Mouse (Mus musculus) megakaryocyte, embryonic 14.5 days (primary cell): ENCODE results near the gene Racgap1. TPM values are rescaled to one million over a fixed set of nuclear protein-coding genes. Genes with fewer than 3 reads are reported as not detected.

ENCODE experiments used
- H3K27me3 ChIP-seq: replicated peaks from 2 replicates; pipeline ENCODE3; 2012; ENCODE audit warnings: inconsistent platforms
- H3K36me3 ChIP-seq: replicated peaks from 2 replicates; pipeline ENCODE3; 2012; ENCODE audit warnings: low read length, inconsistent platforms, mixed read lengths
- H3K4me1 ChIP-seq: 2 replicates; pipeline ENCODE4 v1.6.1; 2012; ENCODE audit warnings: inconsistent platforms
- H3K4me3 ChIP-seq: replicated peaks from 2 replicates; pipeline ENCODE3; 2012; ENCODE audit warnings: moderate library complexity, mild to moderate bottlenecking, inconsistent platforms
- H3K9me3 ChIP-seq: 2 replicates; pipeline ENCODE4 v1.6.1; 2012; ENCODE audit warnings: inconsistent platforms
- FLI1 ChIP-seq: IDR thresholded peaks from 2 replicates; pipeline ENCODE4 v1.6.1; 2012; ENCODE audit warnings: low read length, inconsistent platforms, mixed read lengths
- GATA1 ChIP-seq: IDR thresholded peaks from 3 replicates; pipeline ENCODE4 v1.6.1; 2012; ENCODE audit warnings: mixed read lengths, low read length, inconsistent platforms, borderline replicate concordance
- polyA plus RNA-seq: library from polyadenylated mRNA; stranded (reverse); fragments of >175 nt; gene quantifications from 2 replicates; pipeline ENCODE4 v1.2.3, GENCODE M21; 2012; ENCODE audit warnings: low replicate concordance; ENCODE audit not compliant: insufficient read depth

Racgap1 gene
- polyA plus RNA-seq, 1 experiment = 3.6 TPM

- peak overlapping the region; percentile 94 for H3K4me3 ChIP-seq
- no peak for TF ChIP-seq GATA1
- TF ChIP-seq FLI1 = no peak
- peaks cover 46% of the 10 kb centered on the region for H3K27me3 ChIP-seq
- no peaks in the 10 kb centered on the region for H3K9me3 ChIP-seq
- no peaks in the 10 kb centered on the region for H3K36me3 ChIP-seq
- peaks cover 66% of the 10 kb centered on the region for H3K4me1 ChIP-seq
Observed at GRCm38 (mm10) chr15:99651984-99652872, 772 bp upstream of the Racgap1 start.

DNA sequence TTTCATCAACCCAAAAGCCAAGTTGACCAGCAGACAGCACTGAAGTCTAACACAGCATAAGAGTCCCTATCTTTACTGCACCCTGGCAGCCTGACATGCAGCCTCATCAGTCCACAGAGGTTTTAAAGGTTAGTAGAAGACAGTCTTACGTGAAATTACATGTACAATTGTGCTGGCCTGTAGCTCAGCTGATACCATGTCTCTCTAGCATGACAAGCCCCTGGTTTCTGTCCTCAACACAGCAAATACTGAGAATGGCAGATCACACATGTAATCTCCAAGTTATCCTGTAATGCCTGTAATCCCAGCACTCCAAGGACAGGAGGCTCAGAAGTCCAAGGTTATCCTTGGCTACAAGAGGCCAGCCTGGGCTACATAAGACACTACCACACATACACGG is 1.2 kb downstream of the Racgap1 start:
- Histone ChIP-seq H3K27me3 (peaks cover 28% of the 10 kb centered on the region), H3K4me1 (peaks cover 79% of the 10 kb centered on the region), H3K36me3 (no peaks in the 10 kb centered on the region), H3K4me3 (peak overlapping the region; percentile 94), H3K9me3 (no peaks in the 10 kb centered on the region)
- TF ChIP-seq GATA1 (no peak), FLI1 (no peak)

- H3K9me3 ChIP-seq = no peaks in the 10 kb centered on the region
- TF ChIP-seq FLI1 (no peak), GATA1 (no peak)
- no peaks in the 10 kb centered on the region for H3K36me3 ChIP-seq
- peaks cover 17% of the 10 kb centered on the region for H3K27me3 ChIP-seq
- H3K4me3 ChIP-seq = peak overlapping the region; percentile 54
- H3K4me1 ChIP-seq = peaks cover 86% of the 10 kb centered on the region
Observed at GRCm38 (mm10) chr15:99649067-99649761, 2.2 kb downstream of the Racgap1 start.

DNA sequence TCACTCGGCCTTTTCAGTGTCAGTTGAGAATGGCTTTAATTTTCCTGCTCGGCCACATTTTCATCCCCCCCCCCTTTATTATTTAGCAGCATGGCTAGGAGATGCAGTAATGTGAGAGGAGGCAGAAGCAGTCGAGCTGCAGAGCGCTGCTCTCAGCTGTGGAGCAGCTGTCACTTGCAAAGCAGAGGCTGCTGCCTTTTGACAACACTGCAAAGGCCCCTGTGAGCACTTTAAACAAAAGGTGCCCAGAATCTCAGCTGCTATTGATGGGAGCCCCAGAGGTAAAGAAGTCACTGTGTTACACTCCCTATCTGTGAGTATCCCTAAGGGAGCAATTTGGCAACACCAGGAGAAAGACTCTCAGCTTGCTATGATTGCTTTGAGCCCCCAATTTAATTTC is 3.1 kb downstream of the Racgap1 start:
- Histone ChIP-seq H3K9me3 (no peaks in the 10 kb centered on the region), H3K4me3 (no peak overlapping the region), H3K4me1 (peaks cover 86% of the 10 kb centered on the region), H3K36me3 (no peaks in the 10 kb centered on the region), H3K27me3 (peaks cover 8% of the 10 kb centered on the region)
- no peak for TF ChIP-seq FLI1
- no peak for TF ChIP-seq GATA1

DNA sequence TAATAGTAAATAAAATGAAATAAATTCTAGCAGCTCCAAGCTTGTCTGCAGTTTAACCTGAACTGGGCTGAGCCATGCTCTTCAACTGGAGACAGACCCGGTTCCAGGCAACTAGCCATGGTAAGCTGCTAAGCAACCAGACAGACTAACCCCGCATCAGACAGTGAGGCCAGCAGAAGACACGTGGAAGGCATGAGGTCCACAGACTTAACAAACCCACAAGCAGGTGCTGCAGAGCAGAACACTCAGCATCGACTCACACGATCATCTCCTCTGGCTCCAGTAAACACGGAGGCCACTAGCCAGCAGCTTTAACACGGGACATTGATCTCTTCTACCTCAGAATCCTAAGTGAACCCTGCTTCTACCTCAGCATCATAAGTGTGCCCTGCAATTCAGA is 6.7 kb downstream of the Racgap1 start:
- Histone ChIP-seq H3K4me1 (peaks cover 57% of the 10 kb centered on the region), H3K4me3 (no peak overlapping the region), H3K27me3 (no peaks in the 10 kb centered on the region), H3K9me3 (no peaks in the 10 kb centered on the region), H3K36me3 (peaks cover 24% of the 10 kb centered on the region)
- no peak for TF ChIP-seq GATA1
- no peak for TF ChIP-seq FLI1

DNA sequence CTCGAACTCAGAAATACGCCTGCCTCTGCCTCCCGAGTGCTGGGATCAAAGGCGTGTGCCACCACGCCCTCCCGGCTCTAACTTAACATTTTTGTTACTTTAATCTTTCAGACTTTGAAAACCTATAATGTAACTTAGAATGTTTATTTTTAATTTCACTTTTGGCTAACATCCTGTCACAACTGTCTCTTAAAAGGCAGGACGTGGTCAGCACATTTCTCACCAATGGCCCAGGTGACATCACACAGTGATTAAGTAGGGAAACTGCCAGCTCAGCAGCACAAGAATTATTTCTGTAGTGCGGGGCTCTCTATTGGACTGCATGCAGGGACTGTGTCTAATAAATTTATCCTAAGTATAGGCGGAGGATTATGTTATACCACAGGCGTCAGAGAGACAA is 7.6 kb downstream of the Racgap1 start:
- TF ChIP-seq GATA1 (no peak), FLI1 (no peak)
- peaks cover 48% of the 10 kb centered on the region for H3K4me1 ChIP-seq
- no peaks in the 10 kb centered on the region for H3K27me3 ChIP-seq
- peaks cover 32% of the 10 kb centered on the region for H3K36me3 ChIP-seq
- no peak overlapping the region for H3K4me3 ChIP-seq
- no peaks in the 10 kb centered on the region for H3K9me3 ChIP-seq

GRCm38 (mm10) chr15:99642622-99643021 is 8.8 kb downstream of the Racgap1 start:
- H3K36me3 ChIP-seq = peaks cover 41% of the 10 kb centered on the region

GRCm38 (mm10) chr15:99638124-99638485 is 13.4 kb downstream of the Racgap1 start:
- TF ChIP-seq FLI1 = no peak
- no peak for TF ChIP-seq GATA1
- peaks cover 85% of the 10 kb centered on the region for H3K36me3 ChIP-seq

More at GRCm38 (mm10) chr15:99642622-99643021, 8.8 kb downstream of the Racgap1 start:
- H3K27me3 ChIP-seq = no peaks in the 10 kb centered on the region
- peaks cover 38% of the 10 kb centered on the region for H3K4me1 ChIP-seq
- H3K4me3 ChIP-seq = no peak overlapping the region
- TF ChIP-seq FLI1 (no peak), GATA1 (no peak)
- no peaks in the 10 kb centered on the region for H3K9me3 ChIP-seq

DNA sequence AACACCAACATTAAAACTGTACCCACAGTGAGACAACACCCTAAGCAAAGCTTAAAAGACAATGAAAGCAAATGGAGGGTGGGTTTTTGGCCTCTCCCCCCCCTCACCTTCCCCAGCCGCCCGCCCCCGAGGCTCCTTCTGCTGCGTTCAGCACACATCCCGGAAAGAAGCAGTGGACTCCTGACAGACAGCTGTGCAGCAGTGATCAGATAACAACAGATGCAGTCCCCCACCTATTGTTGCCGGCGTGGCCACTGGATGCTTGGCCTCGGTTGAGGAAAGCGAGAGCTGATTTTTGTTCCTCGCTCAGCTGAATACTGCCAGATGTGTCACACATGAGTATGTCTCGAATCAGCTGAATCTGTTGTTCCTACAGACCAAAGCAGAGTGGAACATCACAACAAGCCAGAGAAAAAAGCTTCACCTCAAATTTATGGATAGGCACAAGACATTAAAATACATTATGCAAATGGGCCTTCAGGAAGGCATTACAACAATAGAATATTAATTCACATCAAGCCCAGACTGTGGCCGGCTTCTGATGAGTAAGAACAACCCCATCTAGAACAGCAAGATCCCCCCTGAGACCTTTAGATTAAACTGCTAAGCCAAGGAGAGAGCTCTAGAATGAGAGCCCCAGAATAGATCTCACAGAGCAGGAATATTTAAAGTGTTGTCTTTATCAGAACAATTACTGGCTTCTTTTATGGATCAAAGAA is 13.9 kb downstream of the Racgap1 start:
- Histone ChIP-seq H3K27me3 (no peaks in the 10 kb centered on the region), H3K4me3 (no peak overlapping the region), H3K4me1 (no peaks in the 10 kb centered on the region), H3K36me3 (peaks cover 87% of the 10 kb centered on the region), H3K9me3 (no peaks in the 10 kb centered on the region)
- TF ChIP-seq GATA1 (no peak), FLI1 (no peak)

More at GRCm38 (mm10) chr15:99638124-99638485, 13.4 kb downstream of the Racgap1 start:
- no peak overlapping the region for H3K4me3 ChIP-seq
- no peaks in the 10 kb centered on the region for H3K4me1 ChIP-seq
- H3K27me3 ChIP-seq = no peaks in the 10 kb centered on the region
- H3K9me3 ChIP-seq = no peaks in the 10 kb centered on the region
